Mouse (Mus musculus) liver, adult (tissue): ENCODE results near the gene Syt2.

Experiments
- GATA4 ChIP-seq: IDR thresholded peaks from 2 replicates; pipeline ENCODE4 v1.6.1; 2014; ENCODE audit warnings: mild to moderate bottlenecking, low read length; ENCODE audit not compliant: insufficient replicate concordance

Syt2 gene

GRCm38 (mm10) chr1:134646261-134646962 is at the start of gene Syt2:
Gene Syt2, plus strand, starts transcription at chr1:134646677.
- TF ChIP-seq GATA4: no peak

- no peak for TF ChIP-seq GATA4
These were observed 49.0 kb upstream of the Syt2 start for GRCm38 (mm10) chr1:134597339-134598054.

DNA sequence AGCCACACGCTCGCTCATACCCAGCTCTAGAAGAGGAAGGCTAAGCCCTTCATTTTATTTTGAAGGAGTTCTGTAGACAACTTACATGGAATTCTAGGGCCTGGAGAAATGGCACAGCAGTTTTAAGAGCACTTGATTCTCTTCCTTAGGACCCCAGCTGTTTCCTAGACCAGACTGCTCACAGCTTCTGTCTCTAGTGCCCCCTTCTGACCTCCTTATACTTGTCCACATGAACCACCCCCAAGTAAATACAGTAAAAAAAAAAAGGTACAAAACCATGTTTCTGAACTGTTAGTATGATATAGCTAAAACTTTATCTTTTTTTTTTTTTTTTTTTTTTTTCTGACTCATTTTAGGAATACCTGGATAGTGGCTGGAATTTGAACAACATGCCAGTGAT is 42.4 kb upstream of the Syt2 start:
- no peak for TF ChIP-seq GATA4

DNA sequence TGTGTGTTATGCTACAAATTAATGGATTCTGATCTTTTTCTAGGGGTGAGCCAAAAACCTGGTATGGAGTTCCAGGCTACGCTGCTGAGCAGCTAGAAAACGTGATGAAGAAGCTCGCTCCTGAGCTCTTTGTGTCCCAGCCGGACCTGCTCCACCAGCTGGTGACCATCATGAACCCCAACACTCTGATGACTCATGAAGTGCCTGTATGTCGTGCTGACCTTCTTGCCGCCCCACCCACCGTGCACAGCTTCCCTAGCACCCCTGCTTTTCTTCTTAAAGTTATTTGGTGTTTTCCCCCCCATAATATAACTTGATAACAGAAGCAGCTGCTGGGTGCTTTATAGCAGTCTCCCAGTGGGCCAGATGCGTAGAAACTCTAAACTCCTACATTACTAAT is 40.8 kb upstream of the Syt2 start:
- TF ChIP-seq GATA4: no peak

DNA sequence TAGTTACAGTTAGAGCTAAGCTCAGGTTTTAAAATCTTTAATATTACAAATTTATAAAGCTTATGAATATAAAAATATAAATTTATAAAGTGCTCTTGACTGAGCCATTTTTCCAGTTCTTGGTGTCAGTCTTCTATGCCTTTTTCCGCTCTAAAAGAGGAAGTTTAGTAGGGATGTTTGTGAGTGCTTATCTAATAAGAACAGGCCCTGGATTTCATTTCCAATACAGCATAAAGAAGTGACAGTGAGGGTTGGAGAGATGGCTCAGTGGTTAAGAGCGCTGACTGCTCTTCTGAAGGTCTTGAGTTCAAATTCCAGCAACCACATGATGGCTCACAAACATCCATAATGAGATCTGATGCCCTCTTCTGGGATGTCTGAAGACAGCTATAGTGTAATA is 40.1 kb upstream of the Syt2 start:
- TF ChIP-seq GATA4: no peak

GRCm38 (mm10) chr1:134607279-134607678 is 39.2 kb upstream of the Syt2 start:
- TF ChIP-seq GATA4: no peak

GRCm38 (mm10) chr1:134609172-134609571 is 37.3 kb upstream of the Syt2 start:
- no peak for TF ChIP-seq GATA4

DNA sequence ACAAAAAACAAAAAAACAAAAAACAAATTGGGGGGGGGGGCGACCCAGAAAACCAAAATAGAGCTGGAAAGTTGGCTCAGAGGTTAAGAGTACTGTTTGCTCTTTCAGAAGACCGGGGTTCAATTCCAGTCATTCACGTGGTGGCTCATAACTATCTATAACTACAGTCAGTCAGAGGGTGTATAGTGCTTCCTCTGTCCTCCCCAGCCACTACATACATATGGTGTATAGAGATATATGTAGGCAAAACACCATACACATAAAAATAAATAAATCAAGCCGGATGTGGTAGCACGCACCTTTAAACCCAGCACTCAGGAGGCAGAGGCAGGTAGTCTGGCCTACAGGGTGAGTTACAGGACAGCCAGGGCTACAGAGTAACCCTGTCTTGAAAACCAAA is 31.9 kb upstream of the Syt2 start:
- TF ChIP-seq GATA4: no peak

GRCm38 (mm10) chr1:134614988-134615387 is 31.5 kb upstream of the Syt2 start:
- TF ChIP-seq GATA4: no peak

DNA sequence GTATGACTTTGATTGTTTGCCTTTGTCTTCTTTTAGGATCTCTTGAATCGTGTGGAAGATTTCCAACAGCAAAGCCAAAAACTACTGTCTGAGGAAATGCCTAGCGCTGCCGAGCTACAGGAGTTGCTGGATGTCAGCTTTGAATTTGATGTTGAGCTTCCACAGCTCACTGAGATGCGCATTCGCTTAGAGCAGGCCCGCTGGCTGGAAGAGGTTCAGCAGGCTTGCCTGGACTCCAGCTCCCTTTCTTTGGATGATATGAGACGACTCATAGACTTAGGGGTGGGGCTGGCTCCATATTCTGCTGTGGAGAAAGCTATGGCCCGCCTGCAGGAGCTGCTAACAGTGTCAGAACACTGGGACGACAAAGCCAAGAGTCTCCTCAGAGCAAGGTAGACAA is 28.8 kb upstream of the Syt2 start:
- TF ChIP-seq GATA4: no peak

GRCm38 (mm10) chr1:134625325-134625724 is 21.2 kb upstream of the Syt2 start:
- TF ChIP-seq GATA4: no peak

- no peak for TF ChIP-seq GATA4
These were observed 17.0 kb upstream of the Syt2 start for GRCm38 (mm10) chr1:134629455-134629854.

DNA sequence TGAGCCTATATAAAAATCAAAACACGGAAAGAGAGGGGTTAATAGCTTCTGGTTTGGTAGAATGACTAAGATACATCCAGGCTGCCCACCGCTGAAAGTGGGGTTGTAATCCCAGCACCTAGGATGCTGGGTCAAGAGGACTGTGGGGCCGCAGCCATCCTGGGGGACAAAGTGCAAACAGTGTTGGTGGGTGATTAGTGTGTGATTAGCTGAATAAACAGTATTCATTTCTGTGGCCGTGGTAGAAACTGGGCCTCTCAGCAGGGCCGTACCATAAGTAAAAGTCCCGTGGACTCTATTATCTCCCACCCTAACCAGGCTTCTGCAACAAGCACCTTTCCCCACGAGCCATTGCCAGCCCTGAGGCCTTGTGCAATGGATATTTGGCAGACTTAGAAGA is 12.2 kb upstream of the Syt2 start:
- TF ChIP-seq GATA4: no peak

DNA sequence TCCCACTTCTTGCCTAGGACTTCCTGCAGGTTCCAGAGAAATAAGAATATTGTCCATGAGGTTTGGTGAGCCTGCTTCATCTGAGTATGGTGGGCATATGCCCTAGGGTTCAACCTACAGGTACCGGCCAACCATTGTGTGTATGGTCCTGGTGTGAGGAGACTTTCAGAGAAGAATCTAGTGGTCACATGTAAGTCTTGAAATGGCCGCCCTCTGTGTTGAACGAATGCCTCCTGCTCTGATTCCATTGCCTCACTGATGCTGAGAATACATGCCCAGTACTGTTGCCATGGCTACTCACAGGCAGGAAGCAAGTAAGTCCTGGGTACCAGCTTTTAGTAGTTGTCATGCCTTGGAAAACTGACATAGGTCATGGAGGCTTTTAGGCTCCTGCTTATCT is 10.2 kb upstream of the Syt2 start:
- TF ChIP-seq GATA4: no peak

- TF ChIP-seq GATA4: no peak
These were observed 9.8 kb upstream of the Syt2 start for GRCm38 (mm10) chr1:134636684-134637083.

- no peak for TF ChIP-seq GATA4
These were observed 8.4 kb upstream of the Syt2 start for GRCm38 (mm10) chr1:134638041-134638440.

- no peak for TF ChIP-seq GATA4
These were observed 8.0 kb upstream of the Syt2 start for GRCm38 (mm10) chr1:134638522-134638921.
